Mouse (Mus musculus): ENCODE data around the gene Psmc3. TPM values are rescaled to one million over a fixed set of nuclear protein-coding genes. Genes with fewer than 3 reads are reported as not detected.
"Not testable (repeated sequence)": the region's sequence is repeated elsewhere in the genome, so short reads cannot be mapped to it uniquely, and the experiment has no call there.

The Psmc3 gene
- total RNA-seq (2017) = 227 and 246 TPM in 2 replicates

- ATAC-seq (replicated peaks; ENCODE audit: low read depth, poor library complexity, severe bottlenecking) = peak; percentile 99
These were observed at the start of gene Psmc3 for GRCm38 (mm10) chr2:91053934-91054382. Psmc3 (plus strand) TSS chr2:91054009.

- ATAC-seq (replicated peaks; ENCODE audit: low read depth, poor library complexity, severe bottlenecking) = no peak
These were observed 45.3 kb upstream of the Psmc3 start for GRCm38 (mm10) chr2:91008536-91008935.

GRCm38 (mm10) chr2:91013881-91014280, 39.9 kb upstream of the Psmc3 start:
- ATAC-seq (replicated peaks; ENCODE audit: low read depth, poor library complexity, severe bottlenecking) = no peak

- ATAC-seq (replicated peaks; ENCODE audit: low read depth, poor library complexity, severe bottlenecking) = no peak
These were observed 38.4 kb upstream of the Psmc3 start for GRCm38 (mm10) chr2:91015386-91015785.

GRCm38 (mm10) chr2:91018061-91018788, 35.6 kb upstream of the Psmc3 start:
- ATAC-seq (replicated peaks; ENCODE audit: low read depth, poor library complexity, severe bottlenecking) = 0 out of 2 replicates have a peak, but pooled peaks have one; percentile 11

- no peak for ATAC-seq (replicated peaks; ENCODE audit: low read depth, poor library complexity, severe bottlenecking)
These were observed 33.9 kb upstream of the Psmc3 start for GRCm38 (mm10) chr2:91019911-91020310.

- not testable (repeated sequence) for ATAC-seq (replicated peaks; ENCODE audit: low read depth, poor library complexity, severe bottlenecking)
These were observed 31.5 kb upstream of the Psmc3 start for GRCm38 (mm10) chr2:91022266-91022665.

- ATAC-seq (replicated peaks; ENCODE audit: low read depth, poor library complexity, severe bottlenecking) = no peak
These were observed 30.7 kb upstream of the Psmc3 start for GRCm38 (mm10) chr2:91023131-91023530.

- no peak for ATAC-seq (replicated peaks; ENCODE audit: low read depth, poor library complexity, severe bottlenecking)
These were observed 29.9 kb upstream of the Psmc3 start for GRCm38 (mm10) chr2:91023956-91024355.

- no peak for ATAC-seq (replicated peaks; ENCODE audit: low read depth, poor library complexity, severe bottlenecking)
These were observed 28.7 kb upstream of the Psmc3 start for GRCm38 (mm10) chr2:91025081-91025516.

GRCm38 (mm10) chr2:91026491-91026890, 27.3 kb upstream of the Psmc3 start:
- no peak for ATAC-seq (replicated peaks; ENCODE audit: low read depth, poor library complexity, severe bottlenecking)

- ATAC-seq (replicated peaks; ENCODE audit: low read depth, poor library complexity, severe bottlenecking) = no peak
These were observed 26.2 kb upstream of the Psmc3 start for GRCm38 (mm10) chr2:91027391-91028214.

GRCm38 (mm10) chr2:91031216-91031615, 22.6 kb upstream of the Psmc3 start:
- no peak for ATAC-seq (replicated peaks; ENCODE audit: low read depth, poor library complexity, severe bottlenecking)

GRCm38 (mm10) chr2:91033000-91033399, 20.8 kb upstream of the Psmc3 start:
- 0 out of 2 replicates have a peak, but pooled peaks have one; percentile 58 for ATAC-seq (replicated peaks; ENCODE audit: low read depth, poor library complexity, severe bottlenecking)

GRCm38 (mm10) chr2:91035385-91035784, 18.4 kb upstream of the Psmc3 start, which contains the start of gene Rapsn:
Rapsn (plus strand) TSS chr2:91035620.
- ATAC-seq (replicated peaks; ENCODE audit: low read depth, poor library complexity, severe bottlenecking) = no peak

GRCm38 (mm10) chr2:91041786-91042185, 12.0 kb upstream of the Psmc3 start:
- ATAC-seq (replicated peaks; ENCODE audit: low read depth, poor library complexity, severe bottlenecking) = no peak

GRCm38 (mm10) chr2:91042651-91043398, 11.0 kb upstream of the Psmc3 start:
- peak; percentile 99 for ATAC-seq (replicated peaks; ENCODE audit: low read depth, poor library complexity, severe bottlenecking)

GRCm38 (mm10) chr2:91044727-91045126, 9.1 kb upstream of the Psmc3 start:
- no peak for ATAC-seq (replicated peaks; ENCODE audit: low read depth, poor library complexity, severe bottlenecking)

GRCm38 (mm10) chr2:91045805-91046204, 8.0 kb upstream of the Psmc3 start:
- not testable (repeated sequence) for ATAC-seq (replicated peaks; ENCODE audit: low read depth, poor library complexity, severe bottlenecking)

GRCm38 (mm10) chr2:91047359-91047758, 6.5 kb upstream of the Psmc3 start:
- ATAC-seq (replicated peaks; ENCODE audit: low read depth, poor library complexity, severe bottlenecking) = no peak
